Mouse (Mus musculus): Measurements from ENCODE around the gene Hspd1. TPM values are rescaled to one million over a fixed set of nuclear protein-coding genes. Genes with fewer than 3 reads are reported as not detected.
A peak's percentile ranks its signal among the peaks of the same experiment; 100 is the strongest.

The Hspd1 gene
- polyA plus RNA-seq (2014; fragmentation: Nextera tagmentation; extraction: Ambion mirVana), result 240 and 246 TPM in 2 replicates

GRCm38 (mm10) chr1:55087932-55088610 is at the start of gene Hspd1, which contains the start of gene Hspe1:
TSS of gene Hspd1 (minus strand) at chr1:55088243.
TSS of gene Hspe1 (plus strand) at chr1:55088132.
- Histone ChIP-seq H3K36me3 (ENCODE audit: control insufficient read depth, insufficient read depth, low read length) (peaks cover 50% of the 10 kb centered on the region), H3K27ac (ENCODE audit: low read depth, low read length) (peak within 1 kb of the TSS; percentile 91), H3K9me3 (replicated peaks; ENCODE audit: control insufficient read depth, low read length) (no peaks in the 10 kb centered on the region), H3K4me2 (ENCODE audit: low read length) (peak within 1 kb of the TSS; percentile 92), H3K27me3 (replicated peaks; ENCODE audit: control insufficient read depth, insufficient read depth, low read length) (no peaks in the 10 kb centered on the region), H3K4me3 (ENCODE audit: low read depth, low read length) (peak within 1 kb of the TSS; percentile 94), H3K4me1 (ENCODE audit: control insufficient read depth, insufficient read depth, low read length) (peaks cover 28% of the 10 kb centered on the region), H3K9ac (ENCODE audit: low read length) (peak within 1 kb of the TSS; percentile 95)
- under 1% methylated on average over 68 of the region's 76 CpGs for WGBS
- ATAC-seq, result peak; percentile 95
- peak; percentile 98 for DNase-seq (ENCODE audit: low spot score)

GRCm38 (mm10) chr1:55135846-55136245 is 47.8 kb upstream of the Hspd1 start:
- DNase-seq (ENCODE audit: low spot score) (no peak), ATAC-seq (no peak)
- Histone ChIP-seq H3K4me2 (ENCODE audit: low read length) (no peak overlapping the region), H3K9me3 (replicated peaks; ENCODE audit: control insufficient read depth, low read length) (no peaks in the 10 kb centered on the region), H3K4me3 (ENCODE audit: low read depth, low read length) (no peak overlapping the region), H3K9ac (ENCODE audit: low read length) (no peak overlapping the region), H3K27ac (ENCODE audit: low read depth, low read length) (no peak overlapping the region), H3K27me3 (replicated peaks; ENCODE audit: control insufficient read depth, insufficient read depth, low read length) (no peaks in the 10 kb centered on the region), H3K4me1 (ENCODE audit: control insufficient read depth, insufficient read depth, low read length) (peaks cover 9% of the 10 kb centered on the region), H3K36me3 (ENCODE audit: control insufficient read depth, insufficient read depth, low read length) (peaks cover 13% of the 10 kb centered on the region)
- WGBS, result 94% methylated on average over 1 of the region's 1 CpGs

GRCm38 (mm10) chr1:55134301-55134700 is 46.3 kb upstream of the Hspd1 start:
- WGBS, result 95% methylated on average over 3 of the region's 3 CpGs
- H3K4me2 ChIP-seq (ENCODE audit: low read length), result no peak overlapping the region

GRCm38 (mm10) chr1:55133173-55133572 is 45.1 kb upstream of the Hspd1 start:
- Histone ChIP-seq H3K27me3 (replicated peaks; ENCODE audit: control insufficient read depth, insufficient read depth, low read length) (no peaks in the 10 kb centered on the region), H3K4me3 (ENCODE audit: low read depth, low read length) (no peak overlapping the region), H3K4me2 (ENCODE audit: low read length) (no peak overlapping the region; the same call in 1 of the 2 replicates), H3K36me3 (ENCODE audit: control insufficient read depth, insufficient read depth, low read length) (peaks cover 4% of the 10 kb centered on the region; the same call in 1 of the 2 replicates), H3K9ac (ENCODE audit: low read length) (no peak overlapping the region; the same call in 1 of the 2 replicates), H3K4me1 (ENCODE audit: control insufficient read depth, insufficient read depth, low read length) (peaks cover 13% of the 10 kb centered on the region), H3K9me3 (replicated peaks; ENCODE audit: control insufficient read depth, low read length) (no peaks in the 10 kb centered on the region), H3K27ac (ENCODE audit: low read depth, low read length) (no peak overlapping the region)
- no peak for ATAC-seq
- 79% methylated on average over 2 of the region's 2 CpGs for WGBS
- no peak for DNase-seq (ENCODE audit: low spot score)

More at GRCm38 (mm10) chr1:55134301-55134700, 46.3 kb upstream of the Hspd1 start:
- Histone ChIP-seq H3K36me3 (ENCODE audit: control insufficient read depth, insufficient read depth, low read length) (peaks cover 4% of the 10 kb centered on the region; the same call in 1 of the 2 replicates), H3K9ac (ENCODE audit: low read length) (0 out of 2 replicates have a peak overlapping the region, but pooled peaks have one; percentile 5), H3K9me3 (replicated peaks; ENCODE audit: control insufficient read depth, low read length) (no peaks in the 10 kb centered on the region), H3K4me1 (ENCODE audit: control insufficient read depth, insufficient read depth, low read length) (peaks cover 13% of the 10 kb centered on the region), H3K27ac (ENCODE audit: low read depth, low read length) (no peak overlapping the region), H3K27me3 (replicated peaks; ENCODE audit: control insufficient read depth, insufficient read depth, low read length) (no peaks in the 10 kb centered on the region), H3K4me3 (ENCODE audit: low read depth, low read length) (no peak overlapping the region)
- ATAC-seq (no peak), DNase-seq (ENCODE audit: low spot score) (no peak)

GRCm38 (mm10) chr1:55132308-55132707 is 44.3 kb upstream of the Hspd1 start:
- whole genome bisulfite sequencing, result 69% methylated on average over 4 of the region's 4 CpGs
- Histone ChIP-seq H3K4me3 (ENCODE audit: low read depth, low read length) (peak overlapping the region; percentile 93), H3K9ac (ENCODE audit: low read length) (peak overlapping the region; percentile 99), H3K27me3 (replicated peaks; ENCODE audit: control insufficient read depth, insufficient read depth, low read length) (no peaks in the 10 kb centered on the region), H3K4me2 (ENCODE audit: low read length) (peak overlapping the region; percentile 76), H3K9me3 (replicated peaks; ENCODE audit: control insufficient read depth, low read length) (no peaks in the 10 kb centered on the region), H3K36me3 (ENCODE audit: control insufficient read depth, insufficient read depth, low read length) (no peaks in the 10 kb centered on the region), H3K4me1 (ENCODE audit: control insufficient read depth, insufficient read depth, low read length) (peaks cover 13% of the 10 kb centered on the region), H3K27ac (ENCODE audit: low read depth, low read length) (no peak overlapping the region)
- DNase-seq (ENCODE audit: low spot score) (no peak), ATAC-seq (no peak)

- Histone ChIP-seq H3K27me3 (replicated peaks; ENCODE audit: control insufficient read depth, insufficient read depth, low read length) (no peaks in the 10 kb centered on the region), H3K27ac (ENCODE audit: low read depth, low read length) (peak overlapping the region; percentile 97), H3K36me3 (ENCODE audit: control insufficient read depth, insufficient read depth, low read length) (no peaks in the 10 kb centered on the region), H3K9ac (ENCODE audit: low read length) (peak overlapping the region; percentile 99), H3K4me2 (ENCODE audit: low read length) (peak overlapping the region; percentile 76), H3K4me1 (ENCODE audit: control insufficient read depth, insufficient read depth, low read length) (peaks cover 13% of the 10 kb centered on the region), H3K4me3 (ENCODE audit: low read depth, low read length) (peak overlapping the region; percentile 93), H3K9me3 (replicated peaks; ENCODE audit: control insufficient read depth, low read length) (no peaks in the 10 kb centered on the region)
- peak; percentile 39 for DNase-seq (ENCODE audit: low spot score)
- WGBS, result 0% methylated on average over 46 of the region's 47 CpGs
- ATAC-seq, result peak; percentile 85; the same call in 1 of the 2 replicates
These were observed 43.5 kb upstream of the Hspd1 start for GRCm38 (mm10) chr1:55131424-55132014.

- no peaks in the 10 kb centered on the region for H3K27me3 ChIP-seq (replicated peaks; ENCODE audit: control insufficient read depth, insufficient read depth, low read length)
- H3K27ac ChIP-seq (ENCODE audit: low read depth, low read length), result peak within 1 kb of the TSS; percentile 97
- peak within 1 kb of the TSS; percentile 93 for H3K4me3 ChIP-seq (ENCODE audit: low read depth, low read length)
- peak within 1 kb of the TSS; percentile 76 for H3K4me2 ChIP-seq (ENCODE audit: low read length)
- H3K9me3 ChIP-seq (replicated peaks; ENCODE audit: control insufficient read depth, low read length), result no peaks in the 10 kb centered on the region
- ATAC-seq (peak; percentile 98), DNase-seq (ENCODE audit: low spot score) (peak; percentile 94)
- WGBS, result 2% methylated on average over 41 of the region's 42 CpGs
- H3K9ac ChIP-seq (ENCODE audit: low read length), result peak within 1 kb of the TSS; percentile 99
- no peaks in the 10 kb centered on the region for H3K36me3 ChIP-seq (ENCODE audit: control insufficient read depth, insufficient read depth, low read length)
- H3K4me1 ChIP-seq (ENCODE audit: control insufficient read depth, insufficient read depth, low read length), result peaks cover 13% of the 10 kb centered on the region
These were observed 42.9 kb upstream of the Hspd1 start, which contains the start of gene Mob4 for GRCm38 (mm10) chr1:55130943-55131401. TSS of gene Mob4 (plus strand) at chr1:55131231.

- 73% methylated on average over 10 of the region's 10 CpGs for WGBS
- H3K9ac ChIP-seq (ENCODE audit: low read length), result peak overlapping the region; percentile 99
- H3K36me3 ChIP-seq (ENCODE audit: control insufficient read depth, insufficient read depth, low read length), result no peaks in the 10 kb centered on the region
- H3K4me3 ChIP-seq (ENCODE audit: low read depth, low read length), result peak overlapping the region; percentile 93
- H3K9me3 ChIP-seq (replicated peaks; ENCODE audit: control insufficient read depth, low read length), result no peaks in the 10 kb centered on the region
- DNase-seq (ENCODE audit: low spot score), result no peak
- H3K27ac ChIP-seq (ENCODE audit: low read depth, low read length), result peak overlapping the region; percentile 97
- peaks cover 13% of the 10 kb centered on the region for H3K4me1 ChIP-seq (ENCODE audit: control insufficient read depth, insufficient read depth, low read length)
- H3K27me3 ChIP-seq (replicated peaks; ENCODE audit: control insufficient read depth, insufficient read depth, low read length), result no peaks in the 10 kb centered on the region
- no peak for ATAC-seq
- peak overlapping the region; percentile 76 for H3K4me2 ChIP-seq (ENCODE audit: low read length)
These were observed 42.3 kb upstream of the Hspd1 start for GRCm38 (mm10) chr1:55130190-55130916.

Data from forebrain, embryonic 14.5 days (tissue).